Mouse (Mus musculus) limb, embryonic 14.5 days (tissue): ENCODE measurements around the gene Syn1. TPM values are rescaled to one million over a fixed set of nuclear protein-coding genes. Genes with fewer than 3 reads are reported as not detected.

Experiments
- ATAC-seq: fragments of 200-750 bp; cut with Nextera tagmentation; 2 replicates; pipeline ENCODE4 v1.8.0; 2017; ENCODE audit warnings: low read depth, moderate number of reproducible peaks, moderate TSS enrichment; ENCODE audit not compliant: low FRiP score
- DNase-seq: peaks from one replicate; pipeline ENCODE4 v3.0.0-alpha.2; 2015; ENCODE audit warnings: low spot score
- H3K27ac ChIP-seq: fragments of 300-500 bp; sonication (generic); replicated peaks from 2 replicates; pipeline ENCODE4 v1.5.1; 2014; ENCODE audit warnings: low read depth, mild to moderate bottlenecking, low read length, moderate library complexity, mixed read lengths
- H3K27me3 ChIP-seq: fragments of 300-500 bp; sonication (generic); 2 replicates; pipeline ENCODE4 v1.6.1; 2014; ENCODE audit warnings: low read length, mixed read lengths; ENCODE audit not compliant: control insufficient read depth, insufficient read depth
- H3K36me3 ChIP-seq: fragments of 300-500 bp; sonication (generic); 2 replicates; pipeline ENCODE4 v1.6.1; 2014; ENCODE audit warnings: mild to moderate bottlenecking, low read length, moderate library complexity, mixed read lengths; ENCODE audit not compliant: control insufficient read depth, insufficient read depth
- H3K4me1 ChIP-seq: fragments of 300-500 bp; sonication (generic); 2 replicates; pipeline ENCODE4 v1.6.1; 2014; ENCODE audit warnings: antibody characterized with exemption, low read length, mixed read lengths; ENCODE audit not compliant: control insufficient read depth, insufficient read depth
- H3K4me2 ChIP-seq: fragments of 300-500 bp; sonication (generic); replicated peaks from 2 replicates; pipeline ENCODE4 v1.6.1; 2014; ENCODE audit warnings: low read depth, mild to moderate bottlenecking, low read length, moderate library complexity; ENCODE audit not compliant: severe bottlenecking
- H3K4me3 ChIP-seq: fragments of 300-500 bp; sonication (generic); replicated peaks from 2 replicates; pipeline ENCODE4 v1.5.1; 2014; ENCODE audit warnings: low read length
- H3K9ac ChIP-seq: fragments of 300-500 bp; sonication (generic); 2 replicates; pipeline ENCODE4 v1.6.1; 2014; ENCODE audit warnings: mild to moderate bottlenecking, low read depth, low read length, moderate library complexity; ENCODE audit not compliant: severe bottlenecking
- H3K9me3 ChIP-seq: fragments of 300-500 bp; sonication (generic); 2 replicates; pipeline ENCODE4 v1.6.1; 2016; ENCODE audit warnings: low read length; ENCODE audit not compliant: control insufficient read depth
- POLR2A ChIP-seq: fragments of 200-500 bp; IDR thresholded peaks from 2 replicates; pipeline ENCODE4 v1.8.0; 2012; ENCODE audit warnings: inconsistent platforms, mild to moderate bottlenecking, moderate library complexity, borderline replicate concordance; ENCODE audit not compliant: insufficient read depth, insufficient read length; ENCODE audit errors: extremely low read depth
- WGBS: fragments of 180-500 bp; shearing (Covaris S2); extraction: QIAGEN DNeasy Blood & Tissue Kit; methylation state at CpG from one replicate; pipeline ENCODE4 v1.1.7; 2014; 5-methylcytosine and 5-hydroxymethylcytosine counted together
- microRNA-seq: library from miRNA; unstranded; fragments of <30 nt; microRNA quantifications from one replicate; pipeline ENCODE4, GENCODE M21; 2016
- polyA plus RNA-seq, 2 experiments: library from polyadenylated mRNA; depleted of rRNA in 1 of 2; stranded (reverse) in 1 of 2; unstranded in 1 of 2; fragments of >200 nt; fragmentation: Nextera tagmentation in 1 of 2; extraction: Ambion mirVana in 1 of 2; gene quantifications; 2 replicates each; pipeline versions ENCODE4 v1.2.1 to v1.2.3; 2012 to 2014

Gene Syn1
- polyA plus RNA-seq, 2 experiments = 0.22 to 0.52 TPM

DNA sequence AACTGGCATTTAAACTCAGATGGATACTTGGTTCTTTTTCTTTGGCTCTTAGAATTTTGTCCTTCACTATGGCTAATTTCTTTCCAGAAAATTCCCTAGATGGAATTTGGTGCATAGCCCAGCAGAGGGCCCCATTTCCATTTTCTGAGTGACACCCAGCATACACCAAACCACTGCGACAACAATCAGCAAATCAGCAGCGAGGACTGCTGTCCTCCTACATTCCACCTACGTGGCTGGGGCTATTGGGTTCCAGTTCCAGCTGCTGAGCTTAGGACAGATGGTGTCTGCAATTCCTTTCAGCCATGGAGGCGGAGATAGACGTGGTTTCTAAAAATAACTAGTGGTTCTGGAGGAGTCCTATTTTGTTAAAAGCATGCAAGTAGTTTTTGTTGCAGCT lies 91.9 kb downstream of the Syn1 start:
- Histone ChIP-seq H3K9ac (no peak overlapping the region), H3K4me1 (no peaks in the 10 kb centered on the region), H3K27me3 (no peaks in the 10 kb centered on the region), H3K4me2 (no peak overlapping the region), H3K9me3 (no peaks in the 10 kb centered on the region), H3K27ac (no peak overlapping the region), H3K36me3 (no peaks in the 10 kb centered on the region), H3K4me3 (no peak overlapping the region)
- DNase-seq (peak; percentile 67), ATAC-seq (peak; percentile 94)
- no peak for TF ChIP-seq POLR2A
- WGBS = 20% methylated on average over 5 of the region's 5 CpGs

DNA sequence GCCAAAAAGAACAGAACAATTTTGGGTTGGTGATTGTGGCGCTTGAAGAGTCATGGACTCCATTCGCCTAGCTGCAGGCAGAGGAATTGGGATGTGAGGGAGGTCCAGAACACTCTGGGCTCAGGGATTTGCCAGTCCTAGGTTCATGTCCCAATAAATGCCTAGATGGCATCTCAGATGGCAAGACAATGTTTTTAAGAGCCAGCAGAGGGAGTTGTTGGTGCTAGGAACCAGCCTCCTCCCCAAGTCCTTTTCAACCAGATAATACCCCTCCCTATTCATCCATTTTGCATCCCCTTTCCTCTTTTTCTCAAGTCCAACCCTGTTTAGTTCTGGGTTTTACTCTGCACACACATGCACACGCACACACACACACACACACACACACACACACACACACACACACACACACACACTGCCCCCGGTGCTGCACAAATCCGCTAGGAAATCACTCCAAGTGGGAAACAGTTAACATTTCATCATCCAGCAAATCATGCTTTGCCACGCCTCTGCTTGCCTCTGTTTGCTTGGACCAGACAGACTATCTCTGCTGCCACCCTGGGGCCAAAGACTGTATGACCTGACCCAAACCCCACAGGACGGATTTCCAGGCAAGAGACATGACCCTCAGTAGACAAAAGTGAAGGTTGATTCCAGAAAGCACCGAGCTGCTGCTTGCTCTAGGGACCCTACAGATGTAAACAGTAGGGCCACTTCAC lies 100.9 kb downstream of the Syn1 start:
- WGBS = 45% methylated on average over 8 of the region's 8 CpGs
- DNase-seq = peak; percentile 41
- peak; percentile 24; the same call in 1 of the 2 replicates for ATAC-seq
- Histone ChIP-seq H3K9ac (0 out of 2 replicates have a peak overlapping the region, but pooled peaks have one; percentile 31), H3K36me3 (no peaks in the 10 kb centered on the region), H3K27ac (0 out of 2 replicates have a peak overlapping the region, but pooled peaks have one; percentile 48), H3K4me3 (peak overlapping the region; percentile 33), H3K27me3 (no peaks in the 10 kb centered on the region), H3K4me2 (peak overlapping the region; percentile 45), H3K9me3 (no peaks in the 10 kb centered on the region), H3K4me1 (0 out of 2 replicates have a peak, but pooled peaks cover 3% of the 10 kb centered on the region)
- TF ChIP-seq POLR2A = no peak

DNA sequence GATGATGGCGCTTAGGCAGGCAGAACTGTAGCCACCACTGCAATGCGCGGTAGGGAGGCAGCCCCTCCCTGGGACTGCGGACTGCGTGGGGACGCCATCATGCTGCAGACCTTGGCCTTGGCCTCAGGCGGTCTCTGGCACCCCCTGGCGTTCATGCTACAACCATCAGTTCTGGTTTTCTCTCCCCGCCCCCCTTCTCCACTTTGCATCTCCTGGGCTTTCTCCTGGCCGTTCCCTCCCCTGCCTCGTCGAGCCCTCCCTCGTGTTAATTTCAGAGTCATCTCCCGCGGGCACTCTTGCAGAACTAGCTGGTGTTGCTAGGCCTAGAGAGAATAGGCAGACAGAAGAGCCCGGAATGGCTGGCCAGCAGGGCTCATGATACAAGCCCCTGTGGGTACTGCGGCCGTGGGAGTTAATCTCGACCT lies 101.6 kb downstream of the Syn1 start:
- ATAC-seq = peak; percentile 93
- peak overlapping the region; percentile 33 for H3K4me3 ChIP-seq
- peak; percentile 73 for DNase-seq

DNA sequence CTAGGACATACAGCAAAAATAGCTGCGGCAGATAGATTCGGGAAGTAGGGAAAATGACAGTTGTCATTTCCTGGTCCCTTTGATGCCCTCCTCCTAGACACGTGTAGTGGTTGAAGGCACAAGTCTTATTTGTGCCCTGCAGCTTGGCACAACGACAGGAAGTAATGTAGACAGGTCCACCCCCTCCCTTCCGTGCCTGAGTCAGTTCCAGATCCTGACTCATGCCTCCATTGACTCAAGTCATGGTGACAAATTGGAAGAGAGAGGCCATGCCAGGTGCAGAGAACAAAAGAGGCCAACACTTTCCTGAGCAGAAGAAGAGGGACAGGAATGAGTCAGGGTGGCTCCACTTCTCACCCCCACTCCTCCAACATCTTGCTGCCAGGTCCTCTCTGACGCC lies 103.8 kb downstream of the Syn1 start:
- no peak overlapping the region for H3K4me2 ChIP-seq
- no peaks in the 10 kb centered on the region for H3K36me3 ChIP-seq
- no peaks in the 10 kb centered on the region for H3K27me3 ChIP-seq
- DNase-seq = no peak
- no peak overlapping the region for H3K4me3 ChIP-seq
- no peaks in the 10 kb centered on the region for H3K9me3 ChIP-seq
- no peak for ATAC-seq
- no peak for TF ChIP-seq POLR2A
- 77% methylated on average over 6 of the region's 6 CpGs for WGBS
- no peak overlapping the region for H3K9ac ChIP-seq
- H3K4me1 ChIP-seq = 0 out of 2 replicates have a peak, but pooled peaks cover 3% of the 10 kb centered on the region
- H3K27ac ChIP-seq = no peak overlapping the region

More for the DNA sequence above, 101.6 kb downstream of the Syn1 start:
- Histone ChIP-seq H3K27ac (0 out of 2 replicates have a peak overlapping the region, but pooled peaks have one; percentile 48), H3K4me2 (peak overlapping the region; percentile 45), H3K4me1 (0 out of 2 replicates have a peak, but pooled peaks cover 3% of the 10 kb centered on the region), H3K9ac (0 out of 2 replicates have a peak overlapping the region, but pooled peaks have one; percentile 31), H3K9me3 (no peaks in the 10 kb centered on the region), H3K27me3 (no peaks in the 10 kb centered on the region), H3K36me3 (no peaks in the 10 kb centered on the region)
- 21% methylated on average over 18 of the region's 19 CpGs for WGBS
- no peak for TF ChIP-seq POLR2A

Small RNA genes within 50 kb of the gene (microRNA-seq; reads per million reads assigned to microRNA genes)
- gene Gm24824 = not detected
- gene Mir5617 = not detected

Other genes starting within 250 kb of the Syn1 start
- 256 and 298 TPM in 2 replicates for gene Cdk16, start 233.1 kb downstream of the Syn1 start, polyA plus RNA-seq (2012; rRNA removed)
- gene Cdk16, start 233.1 kb downstream of the Syn1 start, polyA plus RNA-seq (2014; fragmentation: Nextera tagmentation; extraction: Ambion mirVana) = 102 and 109 TPM in 2 replicates
- gene Usp11, start 217.1 kb downstream of the Syn1 start, polyA plus RNA-seq (2012; rRNA removed) = 78.3 and 87.0 TPM in 2 replicates
- gene Usp11, start 217.1 kb downstream of the Syn1 start, polyA plus RNA-seq (2014; fragmentation: Nextera tagmentation; extraction: Ambion mirVana) = 43.5 and 49.7 TPM in 2 replicates
- gene Araf, start 123.2 kb downstream of the Syn1 start, polyA plus RNA-seq (2012; rRNA removed) = 196 and 236 TPM in 2 replicates
- 87.1 and 97.1 TPM in 2 replicates for gene Araf, start 123.2 kb downstream of the Syn1 start, polyA plus RNA-seq (2014; fragmentation: Nextera tagmentation; extraction: Ambion mirVana)
- gene Timp1, start 50.8 kb downstream of the Syn1 start, polyA plus RNA-seq (2012; rRNA removed) = 37.2 and 40.5 TPM in 2 replicates
- 38.1 and 39.1 TPM in 2 replicates for gene Timp1, start 50.8 kb downstream of the Syn1 start, polyA plus RNA-seq (2014; fragmentation: Nextera tagmentation; extraction: Ambion mirVana)
- gene Cfp, start 10.6 kb upstream of the Syn1 start, polyA plus RNA-seq (2012; rRNA removed) = 20.1 and 24.7 TPM in 2 replicates
- 6.6 and 7.2 TPM in 2 replicates for gene Cfp, start 10.6 kb upstream of the Syn1 start, polyA plus RNA-seq (2014; fragmentation: Nextera tagmentation; extraction: Ambion mirVana)
- 23.7 and 31.3 TPM in 2 replicates for gene Elk1, start 29.6 kb upstream of the Syn1 start, polyA plus RNA-seq (2012; rRNA removed)
- 8.1 and 8.7 TPM in 2 replicates for gene Elk1, start 29.6 kb upstream of the Syn1 start, polyA plus RNA-seq (2014; fragmentation: Nextera tagmentation; extraction: Ambion mirVana)
- gene Uxt, start 41.0 kb upstream of the Syn1 start, polyA plus RNA-seq (2012; rRNA removed) = 17.5 and 21.7 TPM in 2 replicates
- gene Uxt, start 41.0 kb upstream of the Syn1 start, polyA plus RNA-seq (2014; fragmentation: Nextera tagmentation; extraction: Ambion mirVana) = 49.3 and 53.4 TPM in 2 replicates
- 4.8 and 7.1 TPM in 2 replicates for gene Zfp182, start 141.3 kb upstream of the Syn1 start, polyA plus RNA-seq (2012; rRNA removed)
- 5.5 and 6.6 TPM in 2 replicates for gene Zfp182, start 141.3 kb upstream of the Syn1 start, polyA plus RNA-seq (2014; fragmentation: Nextera tagmentation; extraction: Ambion mirVana)
- gene Spaca5, start 147.4 kb upstream of the Syn1 start, polyA plus RNA-seq (2012; rRNA removed) = not detected in 2 replicates
- gene Spaca5, start 147.4 kb upstream of the Syn1 start, polyA plus RNA-seq (2014; fragmentation: Nextera tagmentation; extraction: Ambion mirVana) = not detected in 2 replicates
- 0.72 and 0.79 TPM in 2 replicates for gene Zfp300, start 168.5 kb upstream of the Syn1 start, polyA plus RNA-seq (2012; rRNA removed)
- 1.6 and 2.0 TPM in 2 replicates for gene Zfp300, start 168.5 kb upstream of the Syn1 start, polyA plus RNA-seq (2014; fragmentation: Nextera tagmentation; extraction: Ambion mirVana)
- gene Ssxa1, start 194.8 kb upstream of the Syn1 start, polyA plus RNA-seq (2012; rRNA removed) = not detected in 2 replicates
- not detected in 2 replicates for gene Ssxa1, start 194.8 kb upstream of the Syn1 start, polyA plus RNA-seq (2014; fragmentation: Nextera tagmentation; extraction: Ambion mirVana)